Mouse (Mus musculus) cerebellum, adult 2 months (tissue): ENCODE measurements around the gene Ntng2. TPM values are rescaled to one million over a fixed set of nuclear protein-coding genes. Genes with fewer than 3 reads are reported as not detected.

Experiments used
- DNase-seq, 2 experiments: peaks; one replicate each; pipeline ENCODE4 v3.0.0; 2021
- H3K27ac ChIP-seq: fragments of 200-500 bp; 2 replicates; pipeline ENCODE4 v1.5.1; 2012; ENCODE audit warnings: low read length, control low read depth, inconsistent platforms; ENCODE audit not compliant: insufficient read depth
- H3K27me3 ChIP-seq: fragments of 200-500 bp; 2 replicates; pipeline ENCODE4 v1.6.1; 2012; ENCODE audit warnings: inconsistent platforms, mild to moderate bottlenecking, low read length, moderate library complexity; ENCODE audit not compliant: control insufficient read depth, insufficient read depth
- H3K4me1 ChIP-seq: fragments of 200-500 bp; 2 replicates; pipeline ENCODE4 v1.6.1; 2011; ENCODE audit warnings: low read length; ENCODE audit not compliant: control insufficient read depth, insufficient read depth
- H3K4me3 ChIP-seq: fragments of 200-500 bp; replicated peaks from 2 replicates; pipeline ENCODE3; 2011; ENCODE audit warnings: mild to moderate bottlenecking, low read depth, low read length, control low read depth; ENCODE audit not compliant: insufficient read depth
- CTCF ChIP-seq: fragments of 200-500 bp; IDR thresholded peaks from 2 replicates; pipeline ENCODE4 v1.5.1; 2011; ENCODE audit warnings: low read depth, mild to moderate bottlenecking, control low read depth, low read length, moderate library complexity, borderline replicate concordance; ENCODE audit not compliant: insufficient read depth
- POLR2A ChIP-seq: fragments of 200-500 bp; IDR thresholded peaks from 2 replicates; pipeline ENCODE4 v1.6.1; 2011; ENCODE audit warnings: low read length, control low read depth, borderline replicate concordance; ENCODE audit not compliant: insufficient read depth
- WGBS: fragments of 180-500 bp; shearing (Covaris S2); methylation state at CpG from one replicate; pipeline ENCODE4 v1.1.7; 2018; 5-methylcytosine and 5-hydroxymethylcytosine counted together
- polyA plus RNA-seq: library from polyadenylated mRNA; depleted of rRNA; stranded (reverse); fragments of >200 nt; gene quantifications from 2 replicates; pipeline ENCODE4 v1.2.3, GENCODE M21; 2012

Ntng2 gene
- polyA plus RNA-seq, 1 experiment = 26.0 TPM

- DNase-seq = no peak
- 58% methylated on average over 9 of the region's 9 CpGs for WGBS
- Histone ChIP-seq H3K4me3 (no peak overlapping the region), H3K27me3 (no peaks in the 10 kb centered on the region), H3K4me1 (peaks cover 33% of the 10 kb centered on the region), H3K27ac (no peak overlapping the region)
- TF ChIP-seq POLR2A = no peak
- TF ChIP-seq CTCF = no peak
Measured at GRCm38 (mm10) chr2:29230191-29230835, 22.5 kb downstream of the Ntng2 start.

DNA sequence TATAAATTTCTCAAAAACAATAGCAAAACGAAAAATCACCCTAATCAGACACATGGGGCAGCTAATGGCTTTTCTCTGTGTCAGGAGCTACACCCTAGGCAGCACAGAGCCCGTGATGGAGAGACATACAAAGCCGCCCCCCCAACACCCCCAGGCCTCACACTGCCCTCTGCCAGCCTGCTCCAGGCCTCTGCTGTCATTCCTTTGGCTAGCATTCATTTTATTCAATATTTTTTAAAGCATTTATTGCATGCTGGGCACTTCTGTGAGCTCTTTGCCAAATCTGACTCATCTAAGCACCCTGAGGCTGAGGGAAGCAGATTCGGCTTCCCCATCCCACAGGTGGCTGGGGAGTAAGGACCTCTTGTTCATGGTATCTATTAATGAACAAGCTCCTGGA is 26.1 kb downstream of the Ntng2 start:
- no peaks in the 10 kb centered on the region for H3K27me3 ChIP-seq
- WGBS = 47% methylated on average over 4 of the region's 4 CpGs
- DNase-seq = peak in 1 of 2 experiments; percentile 52
- peaks cover 45% of the 10 kb centered on the region for H3K4me1 ChIP-seq
- H3K4me3 ChIP-seq = no peak overlapping the region
- TF ChIP-seq POLR2A (no peak), CTCF (no peak)
- no peak overlapping the region for H3K27ac ChIP-seq

- no peaks in the 10 kb centered on the region for H3K27me3 ChIP-seq
- TF ChIP-seq CTCF (no peak), POLR2A (no peak)
- peaks cover 40% of the 10 kb centered on the region for H3K4me1 ChIP-seq
- DNase-seq = peak in 1 of 2 experiments; percentile 55
- no peak overlapping the region for H3K27ac ChIP-seq
- 27% methylated on average over 7 of the region's 7 CpGs for WGBS
- no peak overlapping the region for H3K4me3 ChIP-seq
Measured at GRCm38 (mm10) chr2:29223591-29224262, 29.1 kb downstream of the Ntng2 start.

DNA sequence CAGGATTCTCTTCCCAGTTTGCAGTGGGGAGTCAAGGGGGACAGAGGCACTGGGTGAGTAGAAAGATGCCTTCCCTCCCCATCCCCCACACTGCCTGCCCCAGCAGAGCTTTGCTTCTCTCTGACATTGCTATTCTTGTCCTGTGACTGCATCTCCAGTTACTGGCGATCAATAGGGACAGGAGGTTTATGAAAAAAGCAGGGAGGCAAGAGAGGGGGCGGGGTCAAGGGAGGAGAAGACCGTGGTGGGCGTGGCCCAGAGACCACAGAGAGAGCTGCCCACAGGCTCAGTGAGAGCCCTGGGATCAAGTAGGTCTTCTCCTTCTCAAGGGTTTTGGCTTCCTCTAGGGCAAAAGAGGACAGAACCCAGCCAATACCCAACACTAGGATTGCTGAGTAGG is 30.5 kb downstream of the Ntng2 start:
- Histone ChIP-seq H3K4me1 (peaks cover 47% of the 10 kb centered on the region), H3K27ac (no peak overlapping the region), H3K4me3 (no peak overlapping the region), H3K27me3 (no peaks in the 10 kb centered on the region)
- DNase-seq = no peak
- TF ChIP-seq POLR2A = no peak
- no peak for TF ChIP-seq CTCF
- 38% methylated on average over 4 of the region's 4 CpGs for WGBS

GRCm38 (mm10) chr2:29218831-29219230 is 34.0 kb downstream of the Ntng2 start:
- H3K4me1 ChIP-seq = peaks cover 42% of the 10 kb centered on the region
- H3K4me3 ChIP-seq = no peak overlapping the region
- H3K27me3 ChIP-seq = no peaks in the 10 kb centered on the region
- H3K27ac ChIP-seq = no peak overlapping the region
- no peak for TF ChIP-seq CTCF
- WGBS = 92% methylated on average over 5 of the region's 5 CpGs
- DNase-seq = no peak

DNA sequence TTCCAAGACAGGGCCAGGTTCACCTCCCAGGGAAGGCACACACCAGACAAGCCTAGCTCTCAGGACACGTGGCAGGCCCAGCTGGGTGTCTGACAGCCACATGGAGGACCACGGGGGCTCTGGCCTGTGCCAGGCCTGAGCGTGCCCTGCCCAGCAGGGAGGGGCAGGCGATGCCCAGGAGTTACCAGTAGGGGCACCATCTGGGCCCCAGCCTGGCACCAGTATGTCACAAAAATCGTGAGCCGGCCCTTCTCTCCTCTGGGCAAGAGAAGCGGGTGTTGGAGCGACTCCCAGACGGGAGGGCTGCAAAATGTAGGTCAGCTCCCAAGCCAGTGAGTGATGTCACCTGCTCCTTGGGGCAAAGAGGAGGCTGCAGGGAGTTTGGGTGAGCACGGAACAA is 34.9 kb downstream of the Ntng2 start:
- 2% methylated on average over 10 of the region's 10 CpGs for whole genome bisulfite sequencing
- H3K4me1 ChIP-seq = peaks cover 33% of the 10 kb centered on the region
- H3K27me3 ChIP-seq = no peaks in the 10 kb centered on the region
- no peak overlapping the region for H3K4me3 ChIP-seq
- TF ChIP-seq POLR2A (no peak), CTCF (peak; percentile 62; the same call in 1 of the 2 replicates)
- peak overlapping the region; percentile 75 for H3K27ac ChIP-seq
- DNase-seq = peak; percentile 99

DNA sequence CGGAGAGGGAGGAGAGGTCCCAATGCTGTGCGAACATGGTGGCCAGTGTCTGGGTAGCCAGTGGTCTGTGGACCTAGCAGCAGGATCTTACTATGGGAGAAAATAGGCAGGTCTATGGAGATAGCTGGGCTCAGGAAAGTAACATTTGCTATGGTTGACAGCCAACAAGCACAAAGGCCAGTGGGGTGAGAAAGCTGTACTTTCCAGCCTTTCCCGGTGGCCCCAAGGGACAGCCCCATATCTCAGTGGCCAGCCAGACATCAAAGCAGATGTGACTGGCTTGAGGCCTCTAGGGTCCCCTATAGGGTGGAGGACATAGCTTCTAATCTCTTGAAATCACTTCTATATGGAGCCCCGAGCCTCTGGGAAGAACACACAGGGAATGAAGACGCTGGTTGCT is 35.8 kb downstream of the Ntng2 start:
- Histone ChIP-seq H3K4me3 (no peak overlapping the region), H3K27me3 (no peaks in the 10 kb centered on the region), H3K27ac (peak overlapping the region; percentile 75), H3K4me1 (peaks cover 29% of the 10 kb centered on the region)
- peak; percentile 43 to 58 for DNase-seq
- 65% methylated on average over 5 of the region's 5 CpGs for WGBS
- TF ChIP-seq POLR2A (no peak), CTCF (no peak)
